Mouse (Mus musculus): ENCODE measurements at regions not wholly inside any gene's neighbourhood (a gene's known extent, or its start where the extent isn't known, plus 50 kb on each side); places are given as distances from the start of the nearest gene placed in this dataset.

- no peak for DNase-seq
Measured at GRCm38 (mm10) chr13:83112741-83113140, 391.1 kb upstream of the Mef2c start.

DNA sequence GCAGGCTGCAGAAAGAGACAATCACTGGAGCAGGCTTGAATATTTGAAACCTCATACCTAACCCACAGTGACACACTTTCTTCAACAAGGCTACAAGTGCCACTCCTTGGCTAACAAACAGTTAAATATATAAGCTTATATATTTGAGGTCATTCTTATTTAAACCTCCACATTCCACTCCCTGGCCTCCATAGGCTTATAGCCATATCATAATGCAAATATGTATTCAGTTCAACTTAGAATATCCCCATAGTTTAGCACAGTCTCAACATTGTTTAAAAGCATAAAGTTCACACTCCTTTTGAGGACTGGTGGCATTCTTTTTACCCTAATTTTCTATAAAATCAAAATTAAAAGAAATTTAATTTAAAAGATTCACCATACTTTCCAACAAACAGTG is 390.0 kb upstream of the Mef2c start:
- DNase-seq = no peak

- DNase-seq = no peak
Measured at GRCm38 (mm10) chr13:83114401-83114800, 389.4 kb upstream of the Mef2c start.

GRCm38 (mm10) chr13:83115691-83116090 is 388.1 kb upstream of the Mef2c start:
- no peak for DNase-seq

DNA sequence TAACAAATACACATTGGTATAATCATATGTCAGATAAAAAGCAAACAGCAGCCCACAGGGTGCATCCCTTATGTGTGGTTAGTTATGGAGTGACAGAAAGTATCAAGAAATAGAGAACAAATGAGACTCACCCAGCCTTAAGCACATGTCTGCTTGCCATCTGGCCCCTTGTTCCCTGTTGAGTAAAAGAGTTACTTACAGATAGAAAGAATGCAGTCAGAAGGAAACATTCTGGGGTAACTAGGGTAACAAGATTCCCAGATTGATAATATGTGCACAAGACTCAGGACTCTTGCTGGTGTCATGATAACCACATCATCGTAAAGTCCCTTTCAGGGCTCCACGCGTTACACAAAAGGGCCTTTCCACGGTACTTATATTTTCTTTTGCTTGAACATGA is 383.5 kb upstream of the Mef2c start:
- DNase-seq = no peak

- no peak for DNase-seq
Measured at GRCm38 (mm10) chr13:83123596-83123995, 380.2 kb upstream of the Mef2c start.

- no peak for DNase-seq
Measured at GRCm38 (mm10) chr13:83124651-83125050, 379.2 kb upstream of the Mef2c start.

DNA sequence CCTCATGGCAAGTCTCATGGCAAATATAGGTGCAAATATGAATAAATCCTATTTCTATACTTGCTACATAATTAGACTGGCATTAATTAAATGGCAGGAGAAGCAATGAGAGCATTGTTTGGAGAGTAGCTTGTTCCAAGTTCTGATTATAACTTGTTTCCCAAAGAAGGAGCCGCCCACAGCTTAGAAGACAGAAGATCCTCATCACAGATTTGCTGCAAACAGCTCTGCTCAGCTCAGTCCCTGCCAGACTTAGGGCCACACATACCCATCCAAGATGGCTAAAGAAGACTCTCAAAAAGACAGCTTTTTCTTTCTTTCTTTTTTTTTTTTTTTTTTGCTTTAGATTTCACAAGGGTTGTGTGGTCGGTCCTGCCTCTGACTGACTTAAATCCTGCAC is 377.4 kb upstream of the Mef2c start:
- no peak for DNase-seq

DNA sequence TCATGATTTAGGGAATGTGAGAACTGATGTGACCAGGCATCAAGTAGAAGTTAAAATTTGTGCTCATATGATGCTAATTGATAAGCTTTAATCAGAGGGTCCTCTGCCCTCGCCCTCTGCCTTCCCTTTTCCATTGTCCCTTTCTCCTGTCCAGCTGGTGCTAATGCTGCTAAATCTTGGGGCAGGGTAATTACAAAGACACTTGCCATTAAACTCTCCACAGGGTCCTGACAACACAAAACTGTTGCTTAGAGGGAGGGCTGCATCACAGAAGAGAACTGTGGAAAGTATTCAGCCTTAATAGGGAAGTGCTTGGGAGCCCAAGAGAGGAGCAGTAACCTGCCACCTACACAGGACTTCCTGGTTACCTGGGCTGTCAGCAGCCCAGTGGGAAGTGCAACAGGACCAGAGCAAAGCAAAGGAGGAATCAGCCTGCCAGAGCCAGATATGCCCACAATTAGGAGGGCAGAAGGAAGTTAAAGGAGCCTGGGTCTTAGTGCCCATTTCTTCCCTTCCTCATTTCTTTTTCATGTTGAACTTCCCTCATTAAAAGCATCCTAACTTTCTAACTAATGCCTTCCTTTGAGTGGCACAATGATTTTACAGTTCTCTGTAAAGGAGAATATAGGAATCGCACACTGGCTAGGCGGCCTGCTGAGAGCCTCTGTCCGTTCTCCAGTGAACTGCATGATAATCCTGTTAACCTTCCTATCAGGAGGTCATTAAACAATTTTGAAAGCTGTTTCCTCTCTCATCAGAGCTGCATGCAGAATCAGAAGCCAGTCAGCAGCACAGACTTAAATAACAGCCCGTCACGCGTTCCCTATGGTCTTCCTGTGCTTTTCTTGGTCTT is 372.5 kb upstream of the Mef2c start:
- no peak for DNase-seq

DNA sequence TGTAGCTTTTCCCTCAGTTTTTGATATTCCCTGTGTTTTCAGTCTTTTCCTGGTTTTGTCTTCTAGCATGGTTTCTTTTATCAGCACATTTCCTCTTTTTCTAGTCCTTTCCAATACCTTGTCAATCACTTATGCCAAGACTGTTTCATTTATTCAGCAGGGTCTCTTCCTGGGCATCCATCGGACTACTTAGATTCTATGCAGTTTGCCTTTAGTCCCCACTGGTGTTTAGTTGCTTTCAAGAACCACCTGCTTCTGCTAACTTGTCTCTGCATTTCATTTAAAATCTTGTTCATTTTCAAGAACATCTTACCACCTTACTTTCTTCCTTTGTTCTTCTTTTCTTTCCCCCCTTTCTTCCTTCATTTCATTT is 371.9 kb upstream of the Mef2c start:
- DNase-seq = no peak

DNA sequence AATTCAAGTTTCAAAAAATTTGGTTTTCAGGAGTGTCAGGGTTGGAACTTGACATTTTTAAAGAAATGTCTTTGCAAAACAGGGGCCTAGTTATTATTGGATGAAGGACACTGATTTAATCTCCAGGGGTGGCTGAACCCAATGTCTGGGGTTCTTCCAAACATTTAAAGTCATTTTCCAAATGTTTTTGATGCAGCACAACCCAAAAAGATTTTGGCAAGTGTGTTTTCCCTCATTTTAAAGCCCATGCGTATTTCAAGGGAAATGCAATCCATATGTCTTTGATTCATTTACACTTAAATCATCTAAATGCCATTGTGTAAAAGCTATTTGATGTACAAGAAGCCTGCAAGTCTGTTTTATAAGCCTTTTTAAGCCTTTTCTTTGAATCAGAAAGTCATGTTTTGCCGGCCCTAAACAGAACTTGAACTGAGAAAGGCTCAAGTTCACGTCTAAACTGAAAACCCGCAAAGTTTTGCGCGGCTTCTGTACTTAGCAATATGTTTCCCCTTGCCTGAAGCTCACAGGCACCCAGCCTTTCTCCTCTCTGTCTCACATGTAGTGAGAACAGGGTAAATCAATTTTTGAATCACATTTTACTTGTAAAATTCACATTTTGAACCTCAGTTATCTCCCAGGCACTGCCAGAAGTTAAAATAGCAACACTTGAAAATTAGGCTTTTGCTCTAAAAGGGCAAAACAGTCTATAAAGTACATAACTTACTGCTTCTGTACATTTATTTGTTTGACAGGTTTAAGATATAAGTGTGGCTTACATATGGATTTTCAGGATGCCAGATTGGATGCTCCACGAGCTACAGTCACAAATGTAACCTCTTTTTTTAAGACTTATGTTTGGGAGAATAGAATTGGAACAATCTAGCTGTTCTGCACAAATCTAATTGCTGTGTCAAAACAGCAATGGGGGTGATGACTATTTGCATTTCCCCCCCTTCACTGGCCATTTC is 370.9 kb upstream of the Mef2c start:
- no peak for DNase-seq

DNA sequence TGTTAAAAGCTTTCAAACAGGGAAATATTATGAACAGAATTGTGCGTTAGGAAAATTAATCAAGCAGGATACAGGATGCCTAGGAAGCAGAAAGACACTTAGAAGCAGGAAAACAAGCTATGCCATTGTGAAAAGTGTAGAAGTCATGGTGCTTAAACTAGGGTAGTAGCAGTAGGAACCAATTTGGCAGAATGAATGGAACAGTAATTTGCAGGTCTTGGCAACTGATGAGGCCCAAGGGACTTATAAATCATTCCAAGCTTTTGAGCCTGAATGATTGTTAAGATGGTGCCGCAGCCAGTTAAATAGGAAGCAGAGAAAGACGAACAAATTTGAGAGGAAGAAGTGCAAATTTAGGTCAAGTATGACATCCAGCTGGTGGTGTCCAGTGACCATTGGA is 360.5 kb upstream of the Mef2c start:
- no peak for DNase-seq

DNA sequence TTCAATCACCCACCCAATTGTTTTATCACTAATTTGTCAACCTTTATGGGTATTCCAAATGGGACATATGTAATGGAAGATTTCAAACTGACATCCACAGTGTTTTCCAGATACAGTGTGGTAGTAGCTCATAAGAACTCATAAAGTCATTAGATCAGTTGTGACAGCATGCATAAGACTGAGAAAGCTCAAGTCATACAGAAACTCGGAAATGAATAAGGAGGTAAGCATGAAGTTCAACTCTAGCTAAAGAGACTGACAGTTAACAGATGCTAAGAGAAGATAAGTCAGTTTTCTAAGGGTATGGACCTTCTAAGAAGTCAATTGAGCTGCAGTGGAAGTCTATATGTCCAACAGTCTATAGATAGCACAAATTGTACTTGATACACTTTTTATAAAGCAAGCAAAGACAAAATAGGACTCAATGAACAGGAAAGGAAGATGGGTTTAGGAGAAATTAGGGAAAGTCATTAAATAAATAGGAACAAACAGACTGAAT is 349.2 kb upstream of the Mef2c start:
- DNase-seq = no peak

- no peak for DNase-seq
Measured at GRCm38 (mm10) chr13:83159969-83160368, 343.9 kb upstream of the Mef2c start.

DNA sequence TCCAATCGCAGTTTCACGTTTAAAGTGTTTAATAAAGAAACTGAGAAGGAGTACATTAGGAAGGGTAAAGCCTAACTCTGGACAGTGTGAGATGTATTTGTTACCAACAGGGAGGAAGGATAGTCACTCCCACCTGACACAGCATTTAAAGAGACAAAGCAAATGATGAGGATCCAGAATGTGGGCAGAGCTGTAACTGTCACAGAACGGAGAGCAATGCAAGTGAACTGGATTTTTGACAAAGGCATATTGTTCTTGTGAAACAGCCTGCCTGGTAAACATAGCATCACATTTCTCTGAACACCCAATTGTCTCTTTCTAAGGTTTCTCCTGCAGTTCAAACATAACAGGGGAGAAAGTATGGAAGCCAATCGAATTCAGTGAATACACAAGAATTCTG is 341.1 kb upstream of the Mef2c start:
- no peak for DNase-seq

- no peak for DNase-seq
Measured at GRCm38 (mm10) chr13:83175086-83175485, 328.7 kb upstream of the Mef2c start.

DNA sequence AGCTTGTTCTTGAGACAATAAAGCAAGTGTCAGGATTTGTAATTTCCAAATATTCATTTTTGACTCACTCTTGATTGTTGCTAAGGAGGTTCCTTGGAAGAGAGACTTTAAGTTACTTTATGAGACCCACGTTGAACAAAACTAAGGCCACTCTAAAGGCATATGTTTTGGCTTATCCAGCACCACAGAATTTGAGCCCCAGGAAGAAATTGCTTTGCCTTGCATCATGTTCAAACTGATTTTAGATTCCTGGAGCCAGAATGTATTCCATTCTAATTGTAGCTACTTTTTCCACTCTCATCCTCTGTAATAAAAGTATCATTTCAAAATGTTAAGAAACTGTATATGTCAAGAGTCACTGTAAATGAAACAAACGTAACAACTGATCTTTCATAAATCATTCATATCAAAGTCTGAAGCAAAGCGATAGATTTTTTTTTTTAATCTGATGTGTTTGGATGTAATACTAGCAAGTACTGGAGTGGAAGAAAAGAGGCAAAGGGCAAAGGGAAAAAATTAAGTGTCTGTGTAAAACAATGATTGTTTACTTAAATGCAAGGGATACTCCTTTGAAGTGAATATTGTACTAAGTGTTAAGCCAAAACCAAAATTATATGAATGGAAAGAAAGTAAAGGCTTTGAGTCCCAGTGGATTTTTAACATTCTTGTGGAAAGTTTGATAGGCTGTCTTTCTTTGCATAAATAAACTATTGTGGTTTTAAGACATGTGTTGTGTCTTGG is 301.7 kb upstream of the Mef2c start:
- DNase-seq = no peak

- DNase-seq = no peak
Measured at GRCm38 (mm10) chr13:83206622-83207021, 297.2 kb upstream of the Mef2c start.

- DNase-seq = no peak
Measured at GRCm38 (mm10) chr13:83207513-83207912, 296.3 kb upstream of the Mef2c start.

DNA sequence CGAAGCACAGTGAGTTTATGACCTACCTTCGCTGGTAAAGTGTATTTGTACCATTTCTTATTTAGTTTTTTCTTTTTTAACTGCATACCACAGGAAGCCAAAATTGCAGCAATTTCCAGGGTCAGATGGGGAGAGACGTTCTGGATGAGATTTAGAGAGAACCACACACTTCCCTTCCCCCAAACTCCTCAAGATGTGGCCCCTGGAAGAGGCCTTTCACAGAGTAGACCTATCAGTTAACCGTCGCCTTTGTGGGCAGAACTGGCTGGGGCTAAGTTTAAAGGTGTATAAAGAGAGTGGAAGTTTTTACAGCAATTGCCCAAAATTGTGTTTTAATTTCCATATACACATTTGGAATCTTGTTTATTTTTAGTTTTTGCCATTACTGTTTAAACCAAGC is 295.7 kb upstream of the Mef2c start:
- DNase-seq = no peak

GRCm38 (mm10) chr13:83214811-83215210 is 289.0 kb upstream of the Mef2c start:
- DNase-seq = no peak

DNA sequence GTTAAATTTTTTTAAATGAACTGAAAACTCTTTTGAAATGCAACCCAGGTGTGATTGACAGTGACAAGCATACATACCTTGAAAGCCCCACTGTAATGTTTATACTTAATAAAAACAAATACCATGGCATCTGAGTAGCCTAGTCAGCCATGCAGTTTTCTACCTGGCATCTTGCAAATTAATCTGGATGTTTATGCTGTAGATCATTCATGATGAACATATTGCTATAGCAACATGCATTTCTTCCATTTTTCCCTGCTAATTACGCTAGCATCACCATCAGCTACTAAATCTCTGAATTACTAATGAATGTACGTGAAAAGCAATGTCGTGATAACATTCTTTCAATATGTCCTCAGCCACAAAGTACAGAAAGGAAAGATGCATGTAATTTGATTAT is 287.4 kb upstream of the Mef2c start:
- no peak for DNase-seq

GRCm38 (mm10) chr13:83252452-83252851 is 251.4 kb upstream of the Mef2c start:
- no peak for DNase-seq

Data from kidney, adult 9 months (tissue).